Mouse (Mus musculus) forebrain, embryonic 14.5 days (tissue): ENCODE results near the gene Prkce. TPM values are rescaled to one million over a fixed set of nuclear protein-coding genes. Genes with fewer than 3 reads are reported as not detected.

Experiments used
- ATAC-seq: fragments of 200-750 bp; cut with Nextera tagmentation; 2 replicates; pipeline ENCODE4 v1.8.0; 2017; ENCODE audit warnings: mild to moderate bottlenecking, moderate library complexity
- DNase-seq: peaks from one replicate; pipeline ENCODE4 v3.0.0-alpha.2; 2015; ENCODE audit warnings: low spot score
- H3K27ac ChIP-seq: fragments of 300-500 bp; sonication (generic); 2 replicates; pipeline ENCODE4 v1.5.1; 2014; ENCODE audit warnings: low read depth, mild to moderate bottlenecking, control low read depth, low read length, moderate library complexity
- H3K27me3 ChIP-seq: fragments of 300-500 bp; sonication (generic); replicated peaks from 2 replicates; pipeline ENCODE4 v1.6.1; 2014; ENCODE audit warnings: low read length, control low read depth, mixed read lengths; ENCODE audit not compliant: control insufficient read depth, insufficient read depth
- H3K36me3 ChIP-seq: fragments of 300-500 bp; sonication (generic); 2 replicates; pipeline ENCODE4 v1.6.1; 2014; ENCODE audit warnings: low read length, control low read depth; ENCODE audit not compliant: control insufficient read depth, insufficient read depth
- H3K4me1 ChIP-seq: fragments of 300-500 bp; sonication (generic); 2 replicates; pipeline ENCODE4 v1.6.1; 2014; ENCODE audit warnings: antibody characterized with exemption, low read length, control low read depth; ENCODE audit not compliant: control insufficient read depth, insufficient read depth
- H3K4me2 ChIP-seq: fragments of 300-500 bp; sonication (generic); 2 replicates; pipeline ENCODE4 v1.6.1; 2014; ENCODE audit warnings: mild to moderate bottlenecking, control low read depth, low read length
- H3K4me3 ChIP-seq: fragments of 300-500 bp; sonication (generic); 2 replicates; pipeline ENCODE4 v1.5.1; 2014; ENCODE audit warnings: low read depth, low read length, control low read depth
- H3K9ac ChIP-seq: fragments of 300-500 bp; sonication (generic); 2 replicates; pipeline ENCODE4 v1.6.1; 2014; ENCODE audit warnings: mild to moderate bottlenecking, low read length, control low read depth, moderate library complexity
- H3K9me3 ChIP-seq: fragments of 300-500 bp; sonication (generic); replicated peaks from 2 replicates; pipeline ENCODE4 v1.6.1; 2016; ENCODE audit warnings: low read length, control low read depth, mixed read lengths; ENCODE audit not compliant: control insufficient read depth
- WGBS: fragments of 180-500 bp; shearing (Covaris S2); extraction: QIAGEN DNeasy Blood & Tissue Kit; methylation state at CpG from one replicate; pipeline ENCODE4 v1.1.7; 2014; 5-methylcytosine and 5-hydroxymethylcytosine counted together
- polyA plus RNA-seq: library from polyadenylated mRNA; unstranded; fragments of >200 nt; fragmentation: Nextera tagmentation; extraction: Ambion mirVana; gene quantifications from 2 replicates; pipeline ENCODE4 v1.2.1, GENCODE M21; 2014

Prkce gene
- 16.9 and 26.1 TPM in 2 replicates for polyA plus RNA-seq

DNA sequence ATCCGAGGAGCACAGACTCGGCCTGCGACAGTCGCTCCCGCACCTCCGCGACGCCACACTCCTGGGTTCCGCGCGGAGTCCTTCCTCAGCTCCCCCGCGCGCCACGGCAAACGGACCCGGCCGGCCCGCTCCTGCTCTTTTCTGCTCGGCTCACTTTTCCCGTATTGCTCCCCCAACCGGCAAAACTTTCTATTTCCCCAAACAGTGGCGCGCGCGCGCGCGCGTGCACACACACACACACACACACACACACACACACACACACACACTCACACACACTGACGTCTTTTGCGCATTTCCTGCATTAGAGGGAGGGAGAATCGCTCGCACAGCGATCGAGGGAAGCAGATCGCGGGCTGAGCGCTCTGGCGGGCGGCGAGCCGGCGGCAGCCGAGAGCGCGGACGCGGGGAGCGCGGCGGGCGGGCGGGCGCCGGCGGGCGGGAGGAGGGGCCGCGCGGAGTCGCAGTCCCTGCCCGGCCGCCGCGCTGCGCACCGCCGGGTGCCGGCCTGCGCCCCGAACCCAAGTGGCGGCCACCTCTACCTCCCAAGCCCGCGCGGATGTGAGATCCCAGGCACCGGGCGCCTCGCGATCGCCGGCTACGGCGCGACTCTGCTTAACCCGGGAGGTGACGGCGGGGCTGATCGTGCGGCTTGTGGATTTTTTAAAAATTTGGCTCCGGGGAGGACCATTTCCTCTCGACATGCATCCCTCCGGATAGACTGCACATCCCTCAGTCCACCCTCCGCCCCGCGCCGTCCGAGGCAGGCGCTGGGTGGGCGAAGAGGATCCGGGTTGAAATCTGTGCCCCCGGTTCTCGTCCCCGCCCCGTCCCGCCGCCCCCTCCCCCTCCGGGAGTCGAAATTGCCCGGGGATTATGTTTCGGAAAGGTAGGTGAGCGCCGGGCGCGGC is at the start of gene Prkce:
TSS of gene Prkce (plus strand) at position 466 of the 911 bp plus-strand sequence.
- Histone ChIP-seq H3K4me3 (peak within 1 kb of the TSS; percentile 68), H3K4me1 (peaks cover 9% of the 10 kb centered on the region), H3K9me3 (no peaks in the 10 kb centered on the region), H3K4me2 (peak within 1 kb of the TSS; percentile 82), H3K9ac (peak within 1 kb of the TSS; percentile 84), H3K36me3 (no peaks in the 10 kb centered on the region), H3K27ac (peak within 1 kb of the TSS; percentile 91), H3K27me3 (no peaks in the 10 kb centered on the region)
- 0% methylated on average over 81 of the region's 115 CpGs for WGBS
- DNase-seq: peak; percentile 94
- peak; percentile 74 for ATAC-seq

DNA sequence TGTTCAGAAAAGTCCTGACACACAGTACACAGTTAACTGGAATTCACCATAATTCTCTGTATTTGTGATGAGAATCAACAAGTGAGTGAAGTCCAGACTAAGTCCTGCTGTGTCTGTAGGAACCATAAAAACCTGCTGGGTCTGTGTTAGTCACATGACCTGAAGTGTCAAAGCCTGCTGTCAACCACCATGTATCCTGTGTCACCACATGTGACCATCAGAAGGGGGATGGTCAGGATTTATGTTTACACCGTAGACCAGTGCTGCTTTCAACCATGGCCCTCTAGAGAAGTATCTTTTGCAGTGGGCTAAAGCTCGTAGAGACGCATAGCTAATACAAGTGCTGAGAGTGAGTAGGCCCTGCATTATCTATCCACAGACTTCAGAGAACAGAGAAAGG is 44.4 kb upstream of the Prkce start:
- no peak for ATAC-seq
- Histone ChIP-seq H3K36me3 (peaks cover 53% of the 10 kb centered on the region), H3K4me2 (no peak overlapping the region), H3K9me3 (no peaks in the 10 kb centered on the region), H3K27ac (no peak overlapping the region), H3K4me1 (no peaks in the 10 kb centered on the region), H3K4me3 (no peak overlapping the region), H3K27me3 (no peaks in the 10 kb centered on the region), H3K9ac (no peak overlapping the region)
- no peak for DNase-seq
- WGBS: 89% methylated on average over 3 of the region's 3 CpGs

DNA sequence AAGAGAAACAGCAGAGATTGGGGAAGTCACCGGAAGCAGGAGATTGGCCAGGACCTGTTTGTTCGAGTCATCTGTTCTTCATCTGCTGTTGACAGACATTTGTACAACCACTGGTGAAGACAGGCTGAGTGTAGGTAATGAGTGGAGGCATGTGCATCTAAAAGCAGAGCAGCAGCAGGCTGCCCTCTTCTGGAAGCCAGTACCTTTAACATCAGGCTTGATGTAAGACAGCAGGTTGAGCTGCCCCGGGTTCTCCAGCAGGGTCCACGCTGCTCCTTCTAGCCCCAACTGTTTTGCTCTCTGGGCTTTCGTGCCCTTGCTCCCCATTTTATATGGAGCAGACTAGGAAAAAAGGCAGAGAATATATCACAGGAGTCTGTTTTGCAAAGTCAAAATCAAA is 41.7 kb upstream of the Prkce start:
- Histone ChIP-seq H3K4me3 (no peak overlapping the region), H3K4me2 (no peak overlapping the region), H3K27ac (no peak overlapping the region), H3K9me3 (no peaks in the 10 kb centered on the region), H3K9ac (no peak overlapping the region), H3K36me3 (peaks cover 59% of the 10 kb centered on the region), H3K4me1 (no peaks in the 10 kb centered on the region), H3K27me3 (no peaks in the 10 kb centered on the region)
- DNase-seq (no peak), ATAC-seq (no peak)
- WGBS: 87% methylated on average over 5 of the region's 5 CpGs

DNA sequence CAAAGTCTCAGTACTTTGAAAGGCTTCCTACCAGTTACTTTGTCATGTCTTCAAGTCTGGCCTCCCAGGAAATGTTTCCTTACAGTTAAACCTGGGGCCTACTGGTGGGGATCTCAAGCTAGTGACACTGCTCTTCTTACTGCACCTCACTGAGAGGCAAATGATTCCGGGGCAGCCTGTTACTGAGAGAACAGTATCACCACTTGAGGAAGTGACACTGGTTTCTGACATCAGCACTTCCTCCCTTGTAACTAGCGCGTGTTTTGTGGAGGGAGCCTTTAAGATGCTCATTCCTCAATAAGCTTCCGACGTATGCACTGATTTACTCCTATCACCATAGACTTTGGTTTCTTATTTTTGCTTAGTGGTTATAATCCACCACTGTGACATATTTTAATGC is 39.4 kb upstream of the Prkce start:
- Histone ChIP-seq H3K4me2 (no peak overlapping the region), H3K4me3 (no peak overlapping the region), H3K4me1 (no peaks in the 10 kb centered on the region), H3K27me3 (no peaks in the 10 kb centered on the region), H3K36me3 (peaks cover 45% of the 10 kb centered on the region), H3K27ac (no peak overlapping the region), H3K9me3 (no peaks in the 10 kb centered on the region), H3K9ac (no peak overlapping the region)
- WGBS: 94% methylated on average over 5 of the region's 5 CpGs
- DNase-seq (no peak), ATAC-seq (no peak)

DNA sequence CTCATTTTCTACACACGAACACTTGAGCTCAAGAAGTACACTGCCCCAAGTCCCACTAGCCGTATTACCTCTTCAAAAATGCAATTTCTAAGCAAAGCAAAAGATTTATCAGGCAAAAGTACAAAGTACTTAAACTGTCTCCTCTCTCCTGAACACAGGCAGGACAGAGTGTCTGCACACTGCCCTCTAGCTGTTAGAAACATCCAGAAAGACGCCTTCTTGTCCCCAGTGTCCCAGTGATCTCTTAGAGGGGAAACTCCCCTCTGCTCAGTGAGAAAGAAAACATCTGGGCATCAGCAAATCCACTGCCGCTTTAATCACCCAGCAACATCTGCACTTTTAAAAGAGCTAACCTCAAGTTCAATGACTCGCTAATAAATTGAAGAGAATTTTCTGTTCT is 35.1 kb upstream of the Prkce start:
- 83% methylated on average over 5 of the region's 5 CpGs for WGBS
- no peak overlapping the region for H3K4me3 ChIP-seq
- H3K4me2 ChIP-seq: no peak overlapping the region
- no peaks in the 10 kb centered on the region for H3K4me1 ChIP-seq
- H3K27ac ChIP-seq: no peak overlapping the region
- H3K36me3 ChIP-seq: peaks cover 51% of the 10 kb centered on the region
- no peak overlapping the region for H3K9ac ChIP-seq
- no peaks in the 10 kb centered on the region for H3K27me3 ChIP-seq
- no peak for DNase-seq
- ATAC-seq: no peak
- H3K9me3 ChIP-seq: no peaks in the 10 kb centered on the region

DNA sequence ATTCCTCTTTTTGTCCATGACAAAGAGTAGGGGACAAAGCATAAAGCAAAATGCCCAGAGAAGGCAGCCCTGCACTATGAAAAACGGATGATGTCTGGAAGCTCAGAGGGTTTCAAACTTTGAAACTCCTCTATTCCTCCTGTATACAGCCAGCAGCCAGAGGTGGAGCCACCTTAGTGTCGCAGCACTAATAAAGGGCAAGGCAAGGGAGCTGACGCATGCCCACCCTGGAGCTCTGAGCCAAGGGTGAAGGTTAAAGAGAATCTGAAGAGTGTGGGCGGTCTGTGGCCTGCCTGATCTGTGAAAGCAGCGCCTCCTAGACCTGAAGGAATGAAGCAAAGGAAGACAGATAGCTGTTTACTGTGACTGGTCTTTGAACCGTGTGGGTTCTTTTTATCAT is 33.1 kb upstream of the Prkce start:
- H3K27me3 ChIP-seq: no peaks in the 10 kb centered on the region
- DNase-seq: no peak
- no peak overlapping the region for H3K9ac ChIP-seq
- H3K27ac ChIP-seq: no peak overlapping the region
- no peaks in the 10 kb centered on the region for H3K9me3 ChIP-seq
- no peak overlapping the region for H3K4me3 ChIP-seq
- WGBS: 89% methylated on average over 6 of the region's 6 CpGs
- ATAC-seq: no peak
- H3K4me2 ChIP-seq: no peak overlapping the region
- no peaks in the 10 kb centered on the region for H3K4me1 ChIP-seq
- peaks cover 53% of the 10 kb centered on the region for H3K36me3 ChIP-seq

DNA sequence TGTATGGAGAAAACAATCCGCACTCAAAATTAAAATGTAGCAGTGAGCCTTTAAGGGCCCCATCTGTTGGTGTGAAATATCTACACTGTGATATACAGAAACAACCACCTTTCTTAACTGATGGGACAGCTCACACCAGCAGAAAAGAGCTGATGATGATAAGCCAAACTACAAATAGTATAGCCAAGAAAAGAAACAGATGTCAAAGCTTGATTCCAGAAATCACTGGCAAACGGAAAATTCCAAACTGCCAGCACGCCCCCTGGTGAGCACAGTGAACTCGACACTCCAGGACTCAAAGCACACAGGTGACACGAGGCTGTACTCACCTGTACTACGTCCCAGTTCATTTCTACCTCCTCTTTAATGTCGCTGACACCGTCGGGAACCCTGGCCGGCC is 31.8 kb upstream of the Prkce start:
- Histone ChIP-seq H3K9ac (no peak overlapping the region), H3K4me3 (no peak overlapping the region), H3K27me3 (no peaks in the 10 kb centered on the region), H3K9me3 (no peaks in the 10 kb centered on the region), H3K4me2 (no peak overlapping the region), H3K36me3 (peaks cover 54% of the 10 kb centered on the region), H3K4me1 (no peaks in the 10 kb centered on the region), H3K27ac (no peak overlapping the region)
- DNase-seq: no peak
- WGBS: 81% methylated on average over 10 of the region's 10 CpGs
- ATAC-seq: no peak

DNA sequence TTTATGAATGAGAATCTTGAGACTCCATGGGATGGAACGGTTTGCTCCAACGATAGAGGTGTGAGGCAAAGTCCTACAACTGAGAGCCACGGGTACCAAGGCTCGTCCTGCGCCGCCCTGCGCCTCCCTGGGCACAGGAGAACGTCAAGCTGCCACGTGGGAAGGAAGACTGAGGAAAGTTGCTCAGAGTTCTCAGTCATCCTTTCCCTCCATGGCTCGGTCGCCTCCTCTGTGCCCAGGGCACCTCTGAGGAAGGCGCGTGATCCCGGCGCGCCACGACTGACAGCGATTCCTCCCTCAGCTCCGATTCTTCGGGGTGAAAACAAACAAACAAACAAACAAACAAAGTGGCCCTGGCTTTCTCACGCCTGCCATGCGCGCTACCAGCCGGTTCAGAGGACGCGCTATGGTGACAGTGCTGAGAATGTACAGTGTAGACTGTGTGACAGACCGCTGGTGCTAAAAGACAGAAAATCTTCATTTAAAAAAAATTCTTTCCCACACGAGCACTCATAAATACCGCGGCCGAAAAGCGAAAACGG is 23.0 kb upstream of the Prkce start:
- Histone ChIP-seq H3K4me1 (peaks cover 9% of the 10 kb centered on the region), H3K4me2 (peak overlapping the region; percentile 91), H3K9ac (peak overlapping the region; percentile 82), H3K27me3 (no peaks in the 10 kb centered on the region), H3K4me3 (peak overlapping the region; percentile 63), H3K27ac (peak overlapping the region; percentile 36; the same call in 1 of the 2 replicates), H3K9me3 (no peaks in the 10 kb centered on the region), H3K36me3 (peaks cover 2% of the 10 kb centered on the region; the same call in 1 of the 2 replicates)
- ATAC-seq (peak; percentile 81), DNase-seq (no peak)
- WGBS: under 1% methylated on average over 33 of the region's 33 CpGs
